Mouse (Mus musculus) kidney, embryonic 15.5 days (tissue): ENCODE measurements at regions not wholly inside any gene's neighbourhood (a gene's known extent, or its start where the extent isn't known, plus 50 kb on each side); places are given as distances from the start of the nearest gene placed in this dataset.

ENCODE experiments used
- ATAC-seq: fragments of 200-750 bp; cut with Nextera tagmentation; replicated peaks from 2 replicates; pipeline ENCODE4 v1.8.0; 2017; ENCODE audit warnings: moderate TSS enrichment; ENCODE audit not compliant: low FRiP score
- H3K27ac ChIP-seq: fragments of 300-500 bp; sonication (generic); 2 replicates; pipeline ENCODE4 v1.5.1; 2015; ENCODE audit warnings: mild to moderate bottlenecking, inconsistent platforms
- H3K27me3 ChIP-seq: fragments of 300-500 bp; sonication (generic); 2 replicates; pipeline ENCODE4 v1.6.1; 2015; ENCODE audit warnings: inconsistent platforms
- H3K36me3 ChIP-seq: fragments of 300-500 bp; sonication (generic); 2 replicates; pipeline ENCODE4 v1.6.1; 2015; ENCODE audit warnings: inconsistent platforms
- H3K4me1 ChIP-seq: fragments of 300-500 bp; sonication (generic); 2 replicates; pipeline ENCODE4 v1.6.1; 2015; ENCODE audit warnings: inconsistent platforms
- H3K4me2 ChIP-seq: fragments of 300-500 bp; sonication (generic); 2 replicates; pipeline ENCODE4 v1.6.1; 2015; ENCODE audit warnings: moderate library complexity, mild to moderate bottlenecking, inconsistent platforms
- H3K4me3 ChIP-seq: fragments of 300-500 bp; sonication (generic); replicated peaks from 2 replicates; pipeline ENCODE4 v1.5.1; 2015; ENCODE audit warnings: mild to moderate bottlenecking, inconsistent platforms
- H3K9ac ChIP-seq: fragments of 300-500 bp; sonication (generic); 2 replicates; pipeline ENCODE4 v1.6.1; 2015; ENCODE audit warnings: mild to moderate bottlenecking, inconsistent platforms
- H3K9me3 ChIP-seq: fragments of 300-500 bp; sonication (generic); replicated peaks from 2 replicates; pipeline ENCODE4 v1.6.1; 2016; ENCODE audit warnings: inconsistent platforms
- WGBS: fragments of 180-500 bp; shearing (Covaris S2); methylation state at CpG from one replicate; pipeline ENCODE4 v1.1.7; 2015; ENCODE audit warnings: mixed read lengths; 5-methylcytosine and 5-hydroxymethylcytosine counted together

- ATAC-seq = no peak
- Histone ChIP-seq H3K27me3 (no peaks in the 10 kb centered on the region), H3K9ac (no peak overlapping the region), H3K4me3 (no peak overlapping the region), H3K4me1 (no peaks in the 10 kb centered on the region), H3K36me3 (no peaks in the 10 kb centered on the region), H3K9me3 (no peaks in the 10 kb centered on the region), H3K4me2 (no peak overlapping the region), H3K27ac (no peak overlapping the region)
- 85% methylated on average over 3 of the region's 3 CpGs for WGBS
Observed at GRCm38 (mm10) chr12:107539683-107540082, 51.3 kb downstream of the 3110018I06Rik start.

- no peak overlapping the region for H3K4me3 ChIP-seq
- no peak overlapping the region for H3K4me2 ChIP-seq
- H3K4me1 ChIP-seq = no peaks in the 10 kb centered on the region
- 61% methylated on average over 5 of the region's 5 CpGs for WGBS
- H3K27me3 ChIP-seq = no peaks in the 10 kb centered on the region
- H3K36me3 ChIP-seq = no peaks in the 10 kb centered on the region
- no peak for ATAC-seq
- H3K9ac ChIP-seq = no peak overlapping the region
- H3K27ac ChIP-seq = no peak overlapping the region
- no peaks in the 10 kb centered on the region for H3K9me3 ChIP-seq
Observed at GRCm38 (mm10) chr12:107541196-107541595, 52.8 kb downstream of the 3110018I06Rik start.

DNA sequence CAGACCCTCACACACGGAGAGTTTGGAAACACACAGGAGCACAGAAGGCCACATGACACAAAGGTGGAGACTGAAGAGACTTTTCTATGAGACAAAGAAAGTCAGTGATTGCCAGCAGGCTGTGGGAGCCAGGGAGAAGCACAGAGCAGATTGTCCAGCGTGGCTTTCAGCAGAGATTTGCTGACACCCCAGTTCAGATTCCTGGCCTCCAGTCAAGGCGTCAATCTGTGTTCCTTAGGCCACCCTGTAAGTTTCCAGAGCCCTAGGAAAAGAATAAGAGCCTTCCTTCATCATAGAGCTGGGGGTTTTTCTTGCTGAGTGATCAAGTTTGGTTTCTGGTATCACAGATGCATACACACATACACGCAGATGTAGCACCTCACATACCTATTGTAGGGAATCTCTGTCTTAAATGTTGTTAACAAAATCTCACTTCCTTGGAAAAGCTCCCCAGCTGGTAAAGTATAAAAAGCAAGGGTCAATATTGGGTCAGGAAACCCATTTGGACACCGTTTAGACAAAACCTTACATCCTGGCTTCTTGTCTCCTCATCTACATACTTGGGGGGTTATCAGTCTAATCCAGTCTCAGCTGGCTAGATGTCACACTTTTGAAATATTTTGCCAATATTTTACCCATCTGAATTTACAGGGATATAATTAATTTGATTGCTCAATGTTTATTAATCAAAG, 58.9 kb downstream of the 3110018I06Rik start:
- Histone ChIP-seq H3K9ac (no peak overlapping the region), H3K27me3 (no peaks in the 10 kb centered on the region), H3K4me1 (no peaks in the 10 kb centered on the region), H3K4me2 (no peak overlapping the region), H3K9me3 (no peaks in the 10 kb centered on the region), H3K36me3 (no peaks in the 10 kb centered on the region), H3K4me3 (no peak overlapping the region), H3K27ac (no peak overlapping the region)
- 56% methylated on average over 5 of the region's 5 CpGs for whole genome bisulfite sequencing
- ATAC-seq = no peak

DNA sequence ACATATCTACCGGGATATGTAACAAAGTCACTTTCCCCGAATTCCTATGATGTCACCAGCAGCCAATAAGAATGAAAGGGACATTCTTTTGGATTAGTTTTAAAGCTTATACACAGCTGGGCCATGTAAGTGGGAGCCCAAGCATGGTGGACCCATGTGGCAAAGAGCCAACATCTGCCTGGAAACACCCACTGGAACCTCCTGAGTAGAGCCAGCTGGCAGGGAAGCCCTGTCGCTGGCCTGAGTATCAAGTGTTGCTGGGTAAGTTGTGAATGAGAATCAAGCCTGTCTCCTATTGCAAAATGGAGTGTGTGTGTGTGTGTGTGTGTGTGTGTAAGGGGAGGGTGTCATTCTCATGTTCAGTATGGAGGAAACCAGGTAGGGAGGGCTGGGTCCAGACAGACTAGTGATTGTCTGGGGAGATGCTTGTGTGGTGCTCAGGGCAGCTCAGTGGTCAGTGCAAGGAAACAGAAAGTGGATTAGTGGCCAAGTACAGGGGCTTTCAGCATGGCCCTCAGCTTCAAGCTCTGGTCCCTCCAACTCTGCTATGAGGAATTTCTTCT, 59.5 kb downstream of the 3110018I06Rik start:
- Histone ChIP-seq H3K4me2 (no peak overlapping the region), H3K27me3 (no peaks in the 10 kb centered on the region), H3K9me3 (no peaks in the 10 kb centered on the region), H3K36me3 (no peaks in the 10 kb centered on the region), H3K27ac (no peak overlapping the region), H3K4me3 (no peak overlapping the region), H3K9ac (no peak overlapping the region), H3K4me1 (no peaks in the 10 kb centered on the region)
- 49% methylated on average over 3 of the region's 3 CpGs for WGBS
- peak; percentile 83 for ATAC-seq

GRCm38 (mm10) chr12:107549452-107550296, 61.2 kb downstream of the 3110018I06Rik start:
- no peak overlapping the region for H3K9ac ChIP-seq
- no peak overlapping the region for H3K27ac ChIP-seq
- H3K4me3 ChIP-seq = no peak overlapping the region
- no peaks in the 10 kb centered on the region for H3K4me1 ChIP-seq
- no peaks in the 10 kb centered on the region for H3K27me3 ChIP-seq
- WGBS = 83% methylated on average over 25 of the region's 25 CpGs
- no peak overlapping the region for H3K4me2 ChIP-seq
- ATAC-seq = no peak
- no peaks in the 10 kb centered on the region for H3K9me3 ChIP-seq
- no peaks in the 10 kb centered on the region for H3K36me3 ChIP-seq

DNA sequence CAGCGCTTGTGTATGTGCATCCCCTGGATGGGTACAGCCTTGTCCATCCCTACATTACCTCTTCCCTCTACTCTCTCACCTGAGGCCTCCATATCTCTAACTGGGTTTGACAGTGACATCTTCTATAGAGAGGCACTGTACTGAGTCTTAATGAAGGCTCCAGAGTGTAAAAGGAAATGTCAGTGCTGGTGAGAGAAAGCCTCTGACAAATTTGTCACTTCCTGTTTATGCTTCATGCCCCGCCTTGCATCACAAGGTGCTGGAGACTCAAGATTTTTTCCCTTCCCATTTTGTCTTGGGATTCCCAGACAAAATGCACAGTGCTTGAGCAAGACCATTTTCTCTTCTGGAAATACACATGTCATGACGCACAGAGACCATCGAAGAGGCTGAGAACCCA, 70.8 kb downstream of the 3110018I06Rik start:
- H3K27me3 ChIP-seq = no peaks in the 10 kb centered on the region
- no peak overlapping the region for H3K4me3 ChIP-seq
- H3K9ac ChIP-seq = no peak overlapping the region
- WGBS = 91% methylated on average over 4 of the region's 4 CpGs
- H3K9me3 ChIP-seq = no peaks in the 10 kb centered on the region
- H3K36me3 ChIP-seq = no peaks in the 10 kb centered on the region
- no peaks in the 10 kb centered on the region for H3K4me1 ChIP-seq
- no peak overlapping the region for H3K27ac ChIP-seq
- H3K4me2 ChIP-seq = no peak overlapping the region
- no peak for ATAC-seq

GRCm38 (mm10) chr12:107560100-107560499, 71.7 kb downstream of the 3110018I06Rik start:
- H3K4me2 ChIP-seq = no peak overlapping the region
- H3K9ac ChIP-seq = no peak overlapping the region
- no peak overlapping the region for H3K4me3 ChIP-seq
- H3K9me3 ChIP-seq = no peaks in the 10 kb centered on the region
- no peak for ATAC-seq
- H3K27ac ChIP-seq = no peak overlapping the region
- H3K4me1 ChIP-seq = no peaks in the 10 kb centered on the region
- H3K27me3 ChIP-seq = no peaks in the 10 kb centered on the region
- H3K36me3 ChIP-seq = no peaks in the 10 kb centered on the region

DNA sequence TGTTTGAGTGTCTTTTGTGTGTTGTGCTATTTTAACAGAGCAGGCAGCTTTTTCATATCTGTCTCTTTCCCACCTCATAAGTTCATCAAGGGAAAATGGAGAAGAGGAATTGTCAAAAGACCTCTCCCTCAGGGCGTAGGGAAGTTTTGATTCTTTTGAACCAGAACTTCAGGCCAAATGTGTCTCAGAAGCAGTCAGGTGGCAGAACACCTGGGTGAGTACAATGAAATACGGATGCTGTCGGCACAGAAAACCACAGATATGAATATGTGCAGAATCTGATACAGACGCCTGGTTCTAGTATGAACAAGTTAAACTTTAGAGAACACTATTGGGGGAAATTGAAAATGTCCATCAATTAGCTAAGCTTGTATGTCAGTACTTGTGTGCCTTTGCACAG, 84.2 kb downstream of the 3110018I06Rik start:
- H3K27me3 ChIP-seq = no peaks in the 10 kb centered on the region
- H3K36me3 ChIP-seq = no peaks in the 10 kb centered on the region
- H3K4me3 ChIP-seq = no peak overlapping the region
- no peaks in the 10 kb centered on the region for H3K9me3 ChIP-seq
- no peak overlapping the region for H3K4me2 ChIP-seq
- H3K4me1 ChIP-seq = no peaks in the 10 kb centered on the region
- WGBS = 88% methylated on average over 4 of the region's 4 CpGs
- no peak overlapping the region for H3K27ac ChIP-seq
- H3K9ac ChIP-seq = no peak overlapping the region
- ATAC-seq = no peak

- Histone ChIP-seq H3K27me3 (no peaks in the 10 kb centered on the region), H3K9me3 (no peaks in the 10 kb centered on the region), H3K9ac (no peak overlapping the region), H3K4me1 (0 out of 2 replicates have a peak, but pooled peaks cover 7% of the 10 kb centered on the region), H3K4me2 (no peak overlapping the region), H3K36me3 (no peaks in the 10 kb centered on the region), H3K4me3 (no peak overlapping the region), H3K27ac (no peak overlapping the region)
- no peak for ATAC-seq
- WGBS = 34% methylated on average over 5 of the region's 5 CpGs
Observed at GRCm38 (mm10) chr12:107579508-107579907, 91.1 kb downstream of the 3110018I06Rik start.

DNA sequence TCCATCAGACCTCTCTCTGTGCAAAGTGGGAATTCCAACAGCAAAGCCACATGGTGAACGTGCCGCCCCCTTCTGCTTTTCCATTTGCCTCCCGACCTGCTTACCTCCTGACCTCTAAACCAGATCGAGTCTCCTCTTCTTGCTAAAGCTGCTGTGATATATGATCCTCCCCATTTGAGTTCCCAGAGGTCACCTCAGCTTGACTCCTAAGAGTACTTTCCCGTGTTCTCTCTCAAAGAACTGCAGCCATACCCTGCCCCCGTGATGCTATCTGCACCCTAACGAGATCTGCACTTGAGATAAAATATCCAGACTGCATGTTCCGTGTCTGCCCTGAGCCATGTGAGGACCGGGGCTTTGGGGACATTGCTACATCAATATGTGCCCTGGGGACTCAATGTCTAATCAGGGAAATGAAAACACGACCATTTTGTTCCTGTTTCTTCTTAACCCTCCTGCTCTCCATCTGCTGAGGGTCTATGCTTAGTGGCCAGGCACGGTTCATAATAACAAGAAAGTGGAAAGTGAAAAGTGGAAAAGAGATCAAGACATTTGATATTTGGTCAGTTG, 94.8 kb downstream of the 3110018I06Rik start:
- Histone ChIP-seq H3K27ac (no peak overlapping the region), H3K9me3 (no peaks in the 10 kb centered on the region), H3K4me3 (no peak overlapping the region), H3K27me3 (no peaks in the 10 kb centered on the region), H3K36me3 (no peaks in the 10 kb centered on the region), H3K9ac (no peak overlapping the region), H3K4me1 (0 out of 2 replicates have a peak, but pooled peaks cover 7% of the 10 kb centered on the region), H3K4me2 (no peak overlapping the region)
- WGBS = 13% methylated on average over 11 of the region's 11 CpGs
- no peak for ATAC-seq

GRCm38 (mm10) chr12:107585696-107586225, 97.3 kb downstream of the 3110018I06Rik start:
- Histone ChIP-seq H3K9ac (no peak overlapping the region), H3K4me3 (no peak overlapping the region), H3K36me3 (no peaks in the 10 kb centered on the region), H3K4me1 (0 out of 2 replicates have a peak, but pooled peaks cover 7% of the 10 kb centered on the region), H3K27me3 (no peaks in the 10 kb centered on the region), H3K9me3 (no peaks in the 10 kb centered on the region), H3K4me2 (no peak overlapping the region), H3K27ac (no peak overlapping the region)
- 56% methylated on average over 9 of the region's 9 CpGs for WGBS
- no peak for ATAC-seq

- Histone ChIP-seq H3K4me2 (no peak overlapping the region), H3K9me3 (no peaks in the 10 kb centered on the region), H3K4me1 (no peaks in the 10 kb centered on the region), H3K27me3 (no peaks in the 10 kb centered on the region), H3K4me3 (no peak overlapping the region), H3K36me3 (no peaks in the 10 kb centered on the region), H3K27ac (no peak overlapping the region), H3K9ac (no peak overlapping the region)
- ATAC-seq = no peak
Observed at GRCm38 (mm10) chr12:107596236-107596635, 107.8 kb downstream of the 3110018I06Rik start.
